In genomic region chr7:65154576-65154975, GRCm38 (mm10) we compare ENCODE assay signal across 9 mouse cellular contexts. TPM values are rescaled to one million over a fixed set of nuclear protein-coding genes. Genes with fewer than 3 reads are reported as not detected.
DNase-seq lines count a peak whose midpoint lies in the region; ATAC-seq and TF ChIP-seq lines count a peak whose summit lies in the region.
"Had no signal": no experiment of that assay in that cellular context is flagged by ENCODE, and none has a peak within 500 bp of the region (broad histone marks: within the 10 kb centered on the region; RNA-seq: fewer than 3 reads in every experiment).

No protein-coding gene starts in this region.

- H3K27me3 ChIP-seq in forebrain, postnatal 0 days (ENCODE audit: insufficient read depth, low read length), result peaks cover 23% of the 10 kb centered on the region

- peak; percentile 16; the same call in 1 of the 2 replicates for ATAC-seq in forebrain, postnatal 0 days
- no peak for ATAC-seq in CD4-positive, CD25-positive, alpha-beta regulatory T cell, adult 4 months

- H3K4me3 ChIP-seq in forebrain, postnatal 0 days (ENCODE audit: low read depth, low read length), result peak overlapping the region; percentile 61

- no peak overlapping the region for H3K27ac ChIP-seq in forebrain, postnatal 0 days (ENCODE audit: low read depth, low read length)

- H3K9ac ChIP-seq in forebrain, postnatal 0 days, result no peak overlapping the region

- peak overlapping the region; percentile 96 for H3K4me2 ChIP-seq in forebrain, postnatal 0 days (ENCODE audit: low read depth)

- DNase-seq in left cerebral cortex, adult 11 months (ENCODE audit: low spot score), result peak; percentile 33
- DNase-seq in left cerebral cortex, postnatal 4 days, result no peak
- DNase-seq in forebrain, postnatal 0 days, result peak; percentile 37
- peak; percentile 61 to 76 for DNase-seq in left cerebral cortex, postnatal 25 days (ENCODE audit: low spot score in 2 of 2)
- DNase-seq in right cerebral cortex, postnatal 10 days (ENCODE audit: low spot score in 2 of 2), result peak; percentile 61 to 74
- no peak for DNase-seq in thymus, postnatal 10 days (ENCODE audit: low spot score in 2 of 2)
- no peak for DNase-seq in adrenal gland, postnatal 4 days (ENCODE audit: low spot score in 2 of 2)
- DNase-seq: cerebellum, adult 11-12 months had no signal

- no peaks in the 10 kb centered on the region for H3K36me3 ChIP-seq in forebrain, postnatal 0 days (ENCODE audit: insufficient read depth)

- TF ChIP-seq CTCF in forebrain, postnatal 0 days (IDR thresholded peaks at IDR 0.05; ENCODE audit: low read depth), result peak; percentile 46

- intact Hi-C loops in left cerebral cortex, postnatal 4 days (cut with DNase I), result no loop called here
- intact Hi-C loops in left cerebral cortex, postnatal 25 days (cut with DNase I), result loop anchor here (5.0 to 10.0 kb wide), 3 partner anchors 42 to 200 kb away; no protein-coding TSS in a partner anchor

- H3K4me1 ChIP-seq in forebrain, postnatal 0 days (ENCODE audit: insufficient read depth), result peaks cover 2% of the 10 kb centered on the region; the same call in 1 of the 2 replicates

- H3K9me3 ChIP-seq in forebrain, postnatal 0 days (ENCODE audit: low read length), result no peaks in the 10 kb centered on the region

- 8% methylated on average over 7 of the region's 7 CpGs for WGBS in forebrain, postnatal 0 days

RNA-seq across cellular contexts. Expression of gene Fam189a1, which starts 1.8 kb away (rescaled TPM):
- total RNA-seq in left cerebral cortex, postnatal 4 days (2021), result 10 to 100 TPM; 26.4 to 34.3 TPM
- total RNA-seq in forebrain, postnatal 0 days (2014; rRNA removed), result 13.0 and 20.8 TPM in 2 replicates
- polyA plus RNA-seq in forebrain, postnatal 0 days (2015; fragmentation: Nextera tagmentation; extraction: Ambion mirVana), result 7.9 and 15.2 TPM in 2 replicates
- total RNA-seq in left cerebral cortex, postnatal 25 days (2021), result 10 to 100 TPM; 58.1 to 59.0 TPM
- polyA plus RNA-seq in CD4-positive, CD25-positive, alpha-beta regulatory T cell, adult 4 months (2017; shearing (Covaris generic)), result 1 to 10 TPM in 1 of 2 experiments, not detected in 1; 1.1 TPM
- 1 to 10 TPM in 1 of 2 experiments, under 1 TPM in 1; 0.84 to 1.2 TPM for total RNA-seq in adrenal gland, postnatal 4 days (2021)

Comparison
In these comparisons a context has a peak if more than half of its experiments do, and no peak if none do; other contexts are left out.
1. DNase-seq: peak in left cerebral cortex, adult 11 months (single experiment), forebrain, postnatal 0 days (single experiment), left cerebral cortex, postnatal 25 days (2 of 2) and right cerebral cortex, postnatal 10 days (2 of 2); none in left cerebral cortex, postnatal 4 days (single experiment), thymus, postnatal 10 days (0 of 2) and adrenal gland, postnatal 4 days (0 of 2).